Mouse (Mus musculus): ENCODE data around the gene Sprn. TPM values are rescaled to one million over a fixed set of nuclear protein-coding genes. Genes with fewer than 3 reads are reported as not detected.

The Sprn gene
- polyA plus RNA-seq, 1 experiment from 2014 or later, result 0.55 TPM

DNA sequence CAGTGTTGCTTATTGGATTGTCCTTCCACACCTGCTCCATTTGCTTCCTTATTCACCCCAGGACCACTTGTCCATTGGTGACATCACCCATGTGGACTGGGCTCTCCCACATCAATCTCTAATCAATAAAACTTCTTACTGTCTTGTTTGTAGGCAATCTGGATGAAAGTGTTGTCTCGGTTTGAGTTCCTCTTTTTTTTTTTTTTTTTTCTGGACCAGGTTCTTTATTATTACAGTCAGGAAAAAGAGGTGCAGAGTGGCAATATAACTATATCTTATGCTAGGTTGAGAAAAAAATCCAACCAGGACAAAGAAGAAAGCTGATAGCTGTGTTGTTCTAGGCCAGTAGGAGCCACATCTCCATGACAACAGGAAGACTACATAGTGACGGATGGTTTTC, 26.0 kb upstream of the Sprn start:
- Histone ChIP-seq H3K27ac (no peak overlapping the region), H3K4me1 (no peaks in the 10 kb centered on the region), H3K9me3 (replicated peaks) (no peaks in the 10 kb centered on the region), H3K36me3 (no peaks in the 10 kb centered on the region), H3K4me3 (replicated peaks) (no peak overlapping the region), H3K9ac (no peak overlapping the region), H3K27me3 (peaks cover 4% of the 10 kb centered on the region; the same call in 1 of the 2 replicates), H3K4me2 (no peak overlapping the region)
- no peak for ATAC-seq (replicated peaks; ENCODE audit: low FRiP score)
- WGBS, result 64% methylated on average over 2 of the region's 2 CpGs

DNA sequence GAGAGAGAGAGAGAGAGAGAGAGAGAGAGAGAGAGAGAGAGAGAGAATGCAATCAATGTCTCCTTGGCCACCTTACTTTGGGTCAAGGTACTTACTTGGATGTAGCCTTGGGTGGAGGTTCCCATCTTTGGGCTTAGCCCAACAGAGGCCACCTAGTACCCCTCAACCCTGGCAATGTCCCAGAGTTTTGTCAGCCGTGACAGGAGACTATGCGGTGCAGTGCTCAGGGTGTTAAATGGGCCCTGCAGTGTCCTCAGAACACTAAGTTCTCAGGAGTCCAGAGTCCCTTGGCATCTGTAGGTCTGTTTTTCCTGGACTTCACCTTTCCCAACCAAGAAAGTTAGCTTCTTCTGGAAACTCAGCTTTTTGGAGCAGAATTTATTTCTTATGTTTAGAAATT, 24.5 kb upstream of the Sprn start:
- no peak for ATAC-seq (replicated peaks; ENCODE audit: low FRiP score)
- 78% methylated on average over 2 of the region's 2 CpGs for WGBS
- H3K27ac ChIP-seq, result no peak overlapping the region

DNA sequence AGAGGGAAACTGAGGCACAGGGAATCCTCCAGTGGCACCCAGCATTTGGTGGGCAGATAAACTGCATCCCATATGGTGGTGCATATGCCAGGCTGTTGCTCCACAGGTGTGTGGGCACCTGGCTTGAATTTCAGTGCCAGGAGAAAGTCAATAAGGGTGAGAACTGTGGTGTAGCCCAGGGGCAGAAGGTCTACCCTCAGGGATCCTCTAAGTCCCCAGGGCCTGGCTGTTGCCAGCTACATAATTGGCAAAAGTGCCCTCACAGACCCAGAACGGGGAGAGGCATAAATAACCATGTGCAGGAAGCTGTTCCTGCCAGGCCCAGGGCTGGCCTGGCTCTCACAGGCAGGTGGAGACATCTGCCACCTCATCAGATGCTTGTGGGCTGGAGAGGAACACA, 18.3 kb upstream of the Sprn start, which contains the start of gene Olfr523:
TSS of gene Olfr523 (plus strand) at position 282 of the 400 bp plus-strand sequence.
- ATAC-seq (replicated peaks; ENCODE audit: low FRiP score), result no peak
- H3K4me3 ChIP-seq (replicated peaks), result no peak within 1 kb of the TSS
- no peak within 1 kb of the TSS for H3K9ac ChIP-seq
- no peaks in the 10 kb centered on the region for H3K9me3 ChIP-seq (replicated peaks)
- no peaks in the 10 kb centered on the region for H3K36me3 ChIP-seq
- H3K4me2 ChIP-seq, result no peak within 1 kb of the TSS
- no peaks in the 10 kb centered on the region for H3K27me3 ChIP-seq
- H3K27ac ChIP-seq, result no peak within 1 kb of the TSS
- WGBS, result 36% methylated on average over 1 of the region's 1 CpGs
- no peaks in the 10 kb centered on the region for H3K4me1 ChIP-seq

More for the DNA sequence above, 24.5 kb upstream of the Sprn start:
- H3K4me3 ChIP-seq (replicated peaks), result no peak overlapping the region
- no peaks in the 10 kb centered on the region for H3K9me3 ChIP-seq (replicated peaks)
- no peaks in the 10 kb centered on the region for H3K4me1 ChIP-seq
- H3K36me3 ChIP-seq, result no peaks in the 10 kb centered on the region
- no peak overlapping the region for H3K4me2 ChIP-seq
- H3K27me3 ChIP-seq, result peaks cover 4% of the 10 kb centered on the region; the same call in 1 of the 2 replicates
- no peak overlapping the region for H3K9ac ChIP-seq

DNA sequence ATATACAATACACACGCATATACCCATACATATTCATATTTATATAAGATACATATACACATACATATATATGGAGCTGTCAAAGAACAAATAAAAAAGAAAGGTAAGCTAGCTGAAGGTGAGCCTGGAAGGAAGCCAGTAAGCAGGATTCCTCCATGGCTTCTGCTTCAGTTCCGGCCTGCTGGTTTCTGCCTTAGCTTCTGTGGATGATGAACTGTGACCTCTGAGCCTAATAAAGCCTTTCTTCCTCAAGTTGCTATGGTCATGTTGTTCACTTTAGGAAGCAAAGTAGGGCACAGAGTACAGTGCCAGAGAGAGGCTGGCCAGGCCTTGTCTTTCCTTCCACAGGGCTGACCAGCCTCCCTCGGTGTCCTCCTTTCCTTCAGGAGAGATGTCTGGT, 16.2 kb upstream of the Sprn start:
- H3K9me3 ChIP-seq (replicated peaks), result no peaks in the 10 kb centered on the region
- H3K27ac ChIP-seq, result no peak overlapping the region
- no peaks in the 10 kb centered on the region for H3K4me1 ChIP-seq
- no peak overlapping the region for H3K9ac ChIP-seq
- 91% methylated on average over 3 of the region's 3 CpGs for WGBS
- no peak overlapping the region for H3K4me2 ChIP-seq
- no peaks in the 10 kb centered on the region for H3K27me3 ChIP-seq
- ATAC-seq (replicated peaks; ENCODE audit: low FRiP score), result no peak
- H3K36me3 ChIP-seq, result no peaks in the 10 kb centered on the region
- no peak overlapping the region for H3K4me3 ChIP-seq (replicated peaks)

DNA sequence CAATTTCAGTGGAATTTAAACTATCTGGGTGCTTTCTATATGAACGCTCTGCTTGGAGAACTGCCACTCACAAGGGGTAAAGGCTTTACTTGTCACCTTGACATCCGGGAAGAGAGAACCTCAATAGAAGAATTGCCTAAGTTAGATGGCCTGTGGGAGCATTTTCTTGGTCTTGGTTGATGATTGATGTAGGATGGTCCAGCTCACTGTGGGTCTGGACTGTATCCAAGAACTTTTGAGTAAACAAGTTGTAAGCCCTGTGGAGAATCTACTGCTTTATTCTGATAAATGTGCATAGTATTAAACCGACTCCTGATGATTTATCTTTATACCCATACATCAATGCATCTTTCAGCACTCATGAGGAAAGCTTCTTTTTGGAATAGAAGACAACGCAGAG, 14.7 kb upstream of the Sprn start:
- WGBS, result 67% methylated on average over 4 of the region's 4 CpGs
- Histone ChIP-seq H3K27ac (no peak overlapping the region), H3K27me3 (no peaks in the 10 kb centered on the region), H3K36me3 (no peaks in the 10 kb centered on the region), H3K9me3 (replicated peaks) (no peaks in the 10 kb centered on the region), H3K9ac (no peak overlapping the region), H3K4me1 (no peaks in the 10 kb centered on the region), H3K4me2 (no peak overlapping the region), H3K4me3 (replicated peaks) (no peak overlapping the region)
- no peak for ATAC-seq (replicated peaks; ENCODE audit: low FRiP score)

DNA sequence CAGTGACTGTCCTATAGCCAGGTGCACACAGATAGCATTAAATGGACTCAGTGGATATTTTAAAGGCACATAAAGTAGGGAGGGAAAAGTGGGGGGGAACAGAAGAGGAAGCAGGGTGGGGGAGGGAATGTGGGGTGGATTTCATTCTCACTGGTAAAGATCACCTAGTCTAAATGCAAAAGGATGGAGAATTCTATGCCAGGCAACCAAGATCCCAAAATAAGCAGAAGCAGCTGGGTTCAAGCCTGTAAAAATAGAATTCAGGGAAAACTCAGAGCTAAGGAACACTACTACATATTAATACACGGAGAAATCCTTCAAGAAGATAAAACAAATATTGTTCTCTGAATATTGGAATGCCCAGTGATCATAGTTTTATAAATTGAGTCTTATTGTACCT, 13.3 kb upstream of the Sprn start:
- H3K9ac ChIP-seq, result no peak overlapping the region
- 74% methylated on average over 1 of the region's 1 CpGs for WGBS
- H3K4me1 ChIP-seq, result no peaks in the 10 kb centered on the region
- no peak overlapping the region for H3K27ac ChIP-seq
- H3K4me3 ChIP-seq (replicated peaks), result no peak overlapping the region
- H3K4me2 ChIP-seq, result no peak overlapping the region
- no peaks in the 10 kb centered on the region for H3K36me3 ChIP-seq
- H3K9me3 ChIP-seq (replicated peaks), result no peaks in the 10 kb centered on the region
- H3K27me3 ChIP-seq, result no peaks in the 10 kb centered on the region
- ATAC-seq (replicated peaks; ENCODE audit: low FRiP score), result no peak

DNA sequence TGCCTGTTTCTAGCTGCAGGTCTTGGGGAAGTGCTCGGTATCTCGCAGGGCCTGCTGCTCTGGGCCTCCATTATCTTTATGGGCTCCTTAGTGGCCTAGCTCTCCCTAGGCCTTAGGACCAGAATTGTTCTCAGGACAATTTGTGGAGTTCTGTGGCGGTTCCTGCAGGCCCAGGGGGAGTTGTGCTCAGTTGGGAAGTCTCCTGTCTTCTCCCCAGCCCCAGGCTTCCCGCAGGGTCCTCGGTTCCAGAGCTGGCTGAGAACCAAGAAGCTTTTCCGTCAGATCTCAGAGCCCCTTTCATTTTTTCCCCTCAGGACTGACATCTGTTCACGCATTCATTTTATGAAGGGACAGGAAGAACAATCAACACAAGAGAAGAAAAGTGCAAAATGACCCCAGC, 10.0 kb upstream of the Sprn start, which contains the start of gene Olfr522:
TSS of gene Olfr522 (minus strand) at position 101 of the 400 bp plus-strand sequence.
- Histone ChIP-seq H3K9ac (no peak within 1 kb of the TSS), H3K9me3 (replicated peaks) (no peaks in the 10 kb centered on the region), H3K27ac (no peak within 1 kb of the TSS), H3K27me3 (0 out of 2 replicates have a peak, but pooled peaks cover 4% of the 10 kb centered on the region), H3K4me3 (replicated peaks) (no peak within 1 kb of the TSS), H3K36me3 (no peaks in the 10 kb centered on the region), H3K4me1 (no peaks in the 10 kb centered on the region), H3K4me2 (no peak within 1 kb of the TSS)
- WGBS, result 75% methylated on average over 7 of the region's 7 CpGs
- no peak for ATAC-seq (replicated peaks; ENCODE audit: low FRiP score)

DNA sequence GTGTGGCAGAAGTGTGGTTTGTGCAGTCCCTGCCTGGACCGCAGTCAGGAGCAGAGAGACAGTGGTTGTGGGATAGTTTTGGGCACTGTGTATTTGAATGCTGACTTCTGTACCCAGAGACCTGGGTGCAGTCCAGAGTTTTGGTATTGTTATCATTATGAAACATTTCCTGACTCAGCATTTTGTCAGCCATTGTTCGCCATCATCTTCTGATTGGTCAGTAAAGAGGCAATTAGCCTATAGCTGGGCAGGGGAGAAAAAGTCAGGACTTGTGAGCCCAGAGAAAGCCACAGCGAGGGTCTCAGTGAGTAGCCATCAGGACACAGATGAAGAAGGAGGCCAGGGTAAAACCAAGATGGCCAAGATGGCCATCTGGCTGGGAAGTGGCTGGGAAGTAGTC, 5.7 kb upstream of the Sprn start:
- H3K27ac ChIP-seq, result no peak overlapping the region
- WGBS, result 82% methylated on average over 3 of the region's 3 CpGs

DNA sequence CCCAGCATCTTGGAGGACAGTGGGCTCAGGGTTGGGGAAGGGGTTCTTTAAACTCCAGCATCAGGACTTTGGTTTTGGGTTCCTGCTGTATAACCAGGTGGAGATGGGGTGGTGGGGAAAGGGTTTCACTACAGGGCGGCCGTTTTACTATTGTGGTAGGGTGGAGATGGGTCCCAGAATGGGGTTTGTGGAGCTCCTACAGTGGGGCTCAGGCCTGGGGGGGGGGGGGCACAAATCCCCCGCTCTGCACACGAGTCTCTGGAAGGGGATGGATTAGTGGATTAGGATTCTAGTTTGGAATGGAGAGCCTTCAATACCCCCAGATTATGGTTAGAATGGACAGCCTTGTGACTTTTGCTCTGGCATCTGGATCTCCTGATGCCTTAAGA, 854 bp downstream of the Sprn start:
- Histone ChIP-seq H3K4me3 (replicated peaks) (peak overlapping the region; percentile 29), H3K27ac (no peak overlapping the region), H3K27me3 (peaks cover 49% of the 10 kb centered on the region), H3K9me3 (replicated peaks) (no peaks in the 10 kb centered on the region), H3K9ac (0 out of 2 replicates have a peak overlapping the region, but pooled peaks have one; percentile 19), H3K4me1 (peaks cover 17% of the 10 kb centered on the region), H3K4me2 (peak overlapping the region; percentile 58), H3K36me3 (peaks cover 14% of the 10 kb centered on the region; the same call in 1 of the 2 replicates)
- WGBS, result 21% methylated on average over 4 of the region's 4 CpGs
- peak; percentile 33; the same call in 1 of the 2 replicates for ATAC-seq (replicated peaks; ENCODE audit: low FRiP score)

More for the DNA sequence above, 5.7 kb upstream of the Sprn start:
- no peak overlapping the region for H3K9ac ChIP-seq
- H3K27me3 ChIP-seq, result peaks cover 25% of the 10 kb centered on the region
- no peak overlapping the region for H3K4me2 ChIP-seq
- H3K4me3 ChIP-seq (replicated peaks), result no peak overlapping the region
- no peaks in the 10 kb centered on the region for H3K9me3 ChIP-seq (replicated peaks)
- ATAC-seq (replicated peaks; ENCODE audit: low FRiP score), result no peak
- no peaks in the 10 kb centered on the region for H3K4me1 ChIP-seq
- no peaks in the 10 kb centered on the region for H3K36me3 ChIP-seq

DNA sequence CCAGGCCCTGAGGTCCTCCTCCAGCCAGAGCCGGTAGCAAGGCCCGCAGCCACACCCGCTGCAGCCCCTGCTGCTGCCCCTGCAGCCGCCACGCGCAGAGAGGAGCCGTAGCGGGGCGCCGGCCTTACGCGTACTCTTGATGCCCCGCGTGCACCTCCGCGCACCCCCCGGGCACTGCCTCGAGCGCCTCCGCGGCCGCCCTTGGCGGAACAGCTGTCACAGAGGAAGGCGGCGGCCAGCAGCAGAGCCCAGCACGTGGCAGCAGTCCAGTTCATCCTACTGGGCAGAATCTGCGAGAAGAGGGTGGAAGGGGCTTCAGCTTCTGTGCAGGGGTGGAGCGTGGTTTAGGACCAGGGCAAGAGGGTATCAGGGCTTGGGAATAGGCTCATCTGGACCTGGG, 1.3 kb downstream of the Sprn start:
- 1% methylated on average over 28 of the region's 28 CpGs for WGBS

DNA sequence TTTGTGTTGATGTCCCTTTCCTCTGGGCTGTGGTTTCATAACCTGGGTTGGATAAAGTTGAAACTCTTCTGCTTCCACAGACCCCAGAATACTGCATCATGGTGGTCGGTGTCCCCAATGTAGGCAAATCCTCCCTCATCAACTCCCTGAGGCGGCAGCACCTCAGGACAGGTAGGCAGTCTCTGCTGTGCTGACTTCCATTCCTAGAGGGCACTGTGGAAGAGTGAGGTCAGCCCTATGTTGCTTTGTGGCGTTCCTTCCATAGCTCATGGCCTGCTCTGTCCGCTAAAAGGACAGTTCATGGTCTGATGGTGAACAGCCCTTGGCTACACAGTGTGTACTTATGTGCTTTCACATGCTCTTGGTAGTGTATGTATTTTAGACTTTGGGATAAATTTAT, 10.1 kb downstream of the Sprn start:
- no peaks in the 10 kb centered on the region for H3K27me3 ChIP-seq
- no peaks in the 10 kb centered on the region for H3K9me3 ChIP-seq (replicated peaks)
- no peak overlapping the region for H3K9ac ChIP-seq
- H3K4me3 ChIP-seq (replicated peaks), result no peak overlapping the region
- 85% methylated on average over 4 of the region's 4 CpGs for WGBS
- H3K36me3 ChIP-seq, result peaks cover 19% of the 10 kb centered on the region; the same call in 1 of the 2 replicates
- no peak for ATAC-seq (replicated peaks; ENCODE audit: low FRiP score)
- H3K4me1 ChIP-seq, result no peaks in the 10 kb centered on the region
- no peak overlapping the region for H3K27ac ChIP-seq
- H3K4me2 ChIP-seq, result no peak overlapping the region

More for the DNA sequence above, 1.3 kb downstream of the Sprn start:
- Histone ChIP-seq H3K9me3 (replicated peaks) (no peaks in the 10 kb centered on the region), H3K4me2 (peak overlapping the region; percentile 58), H3K36me3 (peaks cover 14% of the 10 kb centered on the region; the same call in 1 of the 2 replicates), H3K4me3 (replicated peaks) (peak overlapping the region; percentile 18), H3K27me3 (peaks cover 45% of the 10 kb centered on the region), H3K4me1 (peaks cover 17% of the 10 kb centered on the region), H3K27ac (no peak overlapping the region), H3K9ac (peak overlapping the region; percentile 19; the same call in 1 of the 2 replicates)
- ATAC-seq (replicated peaks; ENCODE audit: low FRiP score), result no peak; the same call in 1 of the 2 replicates

DNA sequence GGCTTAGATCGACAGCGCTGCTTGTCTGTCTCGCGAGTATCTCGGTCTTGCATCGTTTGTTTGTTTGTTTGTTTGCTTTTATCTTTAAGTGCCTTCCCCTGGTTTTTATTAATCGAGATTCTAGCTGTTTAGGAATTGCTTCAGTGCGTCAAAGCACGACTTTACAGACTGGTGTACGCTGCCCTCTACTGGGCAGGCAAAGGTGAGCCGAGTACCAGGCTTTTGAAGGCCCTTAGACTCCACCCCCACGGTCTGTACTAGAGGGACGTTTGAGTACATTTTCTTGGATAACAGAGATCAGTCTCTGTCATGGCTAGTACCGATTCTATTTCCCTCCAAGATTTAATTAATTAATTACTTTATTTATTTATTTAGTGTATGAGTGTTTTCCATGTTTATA, 13.3 kb downstream of the Sprn start:
- Histone ChIP-seq H3K27me3 (no peaks in the 10 kb centered on the region), H3K4me1 (peaks cover 10% of the 10 kb centered on the region), H3K36me3 (no peaks in the 10 kb centered on the region), H3K9me3 (replicated peaks) (no peaks in the 10 kb centered on the region), H3K9ac (no peak overlapping the region), H3K27ac (no peak overlapping the region), H3K4me2 (no peak overlapping the region), H3K4me3 (replicated peaks) (no peak overlapping the region)
- ATAC-seq (replicated peaks; ENCODE audit: low FRiP score), result no peak
- 5% methylated on average over 14 of the region's 14 CpGs for WGBS

DNA sequence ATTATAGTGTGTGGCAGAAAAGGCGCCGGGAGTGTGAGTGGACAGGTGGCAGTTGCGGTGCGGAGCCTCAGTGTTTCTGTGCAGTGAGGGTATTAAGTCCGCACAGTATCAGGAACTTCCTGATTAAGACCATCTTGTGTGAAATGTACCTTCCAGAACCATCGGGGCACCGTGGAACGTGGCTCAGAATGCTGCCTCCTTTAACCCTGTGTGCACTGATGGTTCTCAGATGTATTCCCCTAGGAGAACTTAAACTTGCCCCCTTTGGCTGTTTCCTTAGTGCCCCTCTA, 16.7 kb downstream of the Sprn start:
- Histone ChIP-seq H3K27me3 (no peaks in the 10 kb centered on the region), H3K9ac (peak overlapping the region; percentile 93), H3K9me3 (replicated peaks) (no peaks in the 10 kb centered on the region), H3K4me2 (peak overlapping the region; percentile 90), H3K36me3 (peaks cover 13% of the 10 kb centered on the region), H3K27ac (peak overlapping the region; percentile 89), H3K4me3 (replicated peaks) (peak overlapping the region; percentile 84), H3K4me1 (peaks cover 10% of the 10 kb centered on the region)
- ATAC-seq (replicated peaks; ENCODE audit: low FRiP score), result no peak; the same call in 1 of the 2 replicates
- 1% methylated on average over 8 of the region's 8 CpGs for WGBS
